Mouse (Mus musculus) forebrain, embryonic 12.5 days (tissue): ENCODE data around the gene Cdk14. TPM values are rescaled to one million over a fixed set of nuclear protein-coding genes. Genes with fewer than 3 reads are reported as not detected.
A peak's percentile ranks its signal among the peaks of the same experiment; 100 is the strongest.

Experiments used
- ATAC-seq: fragments of 200-750 bp; cut with Nextera tagmentation; 2 replicates; pipeline ENCODE4 v1.8.0; 2017; ENCODE audit warnings: moderate TSS enrichment; ENCODE audit not compliant: low FRiP score
- H3K27ac ChIP-seq: fragments of 300-500 bp; sonication (generic); 2 replicates; pipeline ENCODE4 v1.5.1; 2016; ENCODE audit warnings: mild to moderate bottlenecking
- H3K27me3 ChIP-seq: fragments of 300-500 bp; sonication (generic); 2 replicates; pipeline ENCODE4 v1.6.1; 2016; ENCODE audit warnings: mild to moderate bottlenecking
- H3K36me3 ChIP-seq: fragments of 300-500 bp; sonication (generic); replicated peaks from 2 replicates; pipeline ENCODE4 v1.6.1; 2016; ENCODE audit warnings: mild to moderate bottlenecking
- H3K4me1 ChIP-seq: fragments of 300-500 bp; sonication (generic); 2 replicates; pipeline ENCODE4 v1.6.1; 2016
- H3K4me2 ChIP-seq: fragments of 300-500 bp; sonication (generic); 2 replicates; pipeline ENCODE4 v1.6.1; 2016; ENCODE audit warnings: mild to moderate bottlenecking, moderate library complexity
- H3K4me3 ChIP-seq: fragments of 300-500 bp; sonication (generic); replicated peaks from 2 replicates; pipeline ENCODE4 v1.5.1; 2016; ENCODE audit warnings: mild to moderate bottlenecking
- H3K9ac ChIP-seq: fragments of 300-500 bp; sonication (generic); 2 replicates; pipeline ENCODE4 v1.6.1; 2016; ENCODE audit warnings: mild to moderate bottlenecking
- H3K9me3 ChIP-seq: fragments of 300-500 bp; sonication (generic); 2 replicates; pipeline ENCODE4 v1.6.1; 2016
- WGBS: fragments of 180-500 bp; shearing (Covaris S2); methylation state at CpG from one replicate; pipeline ENCODE4 v1.1.7; 2016; 5-methylcytosine and 5-hydroxymethylcytosine counted together
- polyA plus RNA-seq: library from polyadenylated mRNA; unstranded; fragments of >200 nt; fragmentation: Nextera tagmentation; extraction: Ambion mirVana; gene quantifications from 2 replicates; pipeline ENCODE4 v1.2.1, GENCODE M21; 2016

Cdk14 gene
- polyA plus RNA-seq, result 28.2 and 33.0 TPM in 2 replicates

DNA sequence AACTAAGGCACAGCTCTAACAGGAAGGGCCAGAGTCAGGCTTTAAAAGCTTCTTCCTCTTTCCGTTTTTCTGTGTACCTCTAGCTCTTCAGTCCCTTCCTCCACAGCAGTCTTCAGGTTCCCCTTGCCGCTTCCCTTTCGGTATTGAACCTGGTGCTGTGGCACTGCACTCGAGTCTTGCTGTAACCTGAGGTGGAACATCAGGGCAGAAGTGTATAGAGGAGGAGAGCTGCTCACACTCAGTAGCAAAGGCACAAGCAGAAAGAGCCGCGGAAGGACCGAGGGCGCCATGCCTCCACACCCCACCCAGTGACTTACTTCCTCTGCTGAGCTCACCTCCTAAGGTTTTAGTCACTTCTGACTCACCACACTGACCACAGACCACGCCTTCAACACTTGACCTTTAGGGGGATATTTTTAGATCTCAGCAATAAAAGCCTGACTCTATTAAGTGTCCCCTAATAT, at the start of gene Cdk14:
Gene Cdk14 (minus strand): TSS at position 321 of the 464 bp plus-strand sequence.
- no peak within 1 kb of the TSS for H3K4me3 ChIP-seq
- H3K9me3 ChIP-seq, result no peaks in the 10 kb centered on the region
- H3K27ac ChIP-seq, result no peak within 1 kb of the TSS
- 87% methylated on average over 9 of the region's 9 CpGs for WGBS
- no peak within 1 kb of the TSS for H3K9ac ChIP-seq
- H3K4me1 ChIP-seq, result no peaks in the 10 kb centered on the region
- H3K27me3 ChIP-seq, result no peaks in the 10 kb centered on the region
- no peak within 1 kb of the TSS for H3K4me2 ChIP-seq
- no peaks in the 10 kb centered on the region for H3K36me3 ChIP-seq
- ATAC-seq, result no peak

DNA sequence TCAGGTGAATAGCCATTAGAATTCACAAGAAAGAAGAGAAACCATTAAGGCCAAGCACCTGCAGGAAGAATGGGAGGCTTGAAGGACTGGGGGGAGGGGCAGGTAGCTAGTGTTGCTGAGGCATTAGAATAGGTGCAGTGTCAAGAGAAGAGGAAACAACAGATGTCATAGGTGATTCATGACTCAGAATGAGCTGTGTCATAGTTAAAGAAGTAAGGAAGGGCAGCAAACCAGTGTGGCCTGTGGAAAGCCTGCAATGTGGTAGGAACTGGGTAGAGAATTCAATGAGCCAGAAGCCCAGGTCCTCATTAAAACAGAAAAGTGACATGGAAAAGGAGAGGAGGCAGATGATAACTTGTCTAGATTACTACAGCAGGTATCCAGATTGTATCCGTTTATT, 45.1 kb upstream of the Cdk14 start:
- H3K36me3 ChIP-seq, result no peaks in the 10 kb centered on the region
- no peak overlapping the region for H3K9ac ChIP-seq
- no peak overlapping the region for H3K4me2 ChIP-seq
- H3K27ac ChIP-seq, result no peak overlapping the region
- H3K9me3 ChIP-seq, result no peaks in the 10 kb centered on the region
- WGBS, result 74% methylated on average over 1 of the region's 1 CpGs
- ATAC-seq, result no peak
- no peaks in the 10 kb centered on the region for H3K4me1 ChIP-seq
- H3K4me3 ChIP-seq, result no peak overlapping the region
- no peaks in the 10 kb centered on the region for H3K27me3 ChIP-seq

DNA sequence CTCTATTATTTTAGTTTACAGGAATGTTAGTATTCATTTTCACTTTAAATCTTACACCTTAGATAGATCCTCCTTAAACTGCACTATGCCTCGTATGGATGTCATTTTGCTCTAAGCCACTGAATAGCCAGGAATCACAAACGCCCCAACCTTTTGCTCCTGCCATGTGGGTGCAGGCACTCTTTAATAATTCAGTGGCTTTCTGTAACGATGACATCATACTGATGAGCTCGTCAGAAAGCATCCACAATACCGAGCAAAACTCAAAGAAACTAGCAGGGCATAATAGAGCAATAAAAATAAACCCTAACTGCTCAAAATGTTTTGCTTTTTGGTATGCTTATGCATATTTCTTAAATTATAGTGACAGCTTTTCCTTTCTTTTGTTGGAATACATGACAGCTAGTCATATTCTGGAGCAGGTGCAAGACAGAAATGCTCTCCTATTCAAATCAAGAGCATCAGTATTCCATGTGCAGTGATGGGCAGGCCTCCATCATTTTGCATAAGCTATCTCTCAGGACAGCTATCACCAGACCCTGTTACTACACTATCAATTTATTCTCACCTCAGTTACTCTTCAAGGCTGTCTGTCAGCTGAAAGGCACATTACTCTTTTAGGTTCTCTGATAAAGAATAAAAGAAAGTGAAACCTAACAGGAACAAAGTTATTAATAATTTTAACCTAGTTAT, 11.8 kb upstream of the Cdk14 start:
- Histone ChIP-seq H3K4me1 (no peaks in the 10 kb centered on the region), H3K4me2 (no peak overlapping the region), H3K27me3 (no peaks in the 10 kb centered on the region), H3K9ac (no peak overlapping the region), H3K36me3 (no peaks in the 10 kb centered on the region), H3K27ac (no peak overlapping the region), H3K9me3 (no peaks in the 10 kb centered on the region), H3K4me3 (no peak overlapping the region)
- WGBS, result 44% methylated on average over 5 of the region's 5 CpGs
- peak; percentile 67; the same call in 1 of the 2 replicates for ATAC-seq

DNA sequence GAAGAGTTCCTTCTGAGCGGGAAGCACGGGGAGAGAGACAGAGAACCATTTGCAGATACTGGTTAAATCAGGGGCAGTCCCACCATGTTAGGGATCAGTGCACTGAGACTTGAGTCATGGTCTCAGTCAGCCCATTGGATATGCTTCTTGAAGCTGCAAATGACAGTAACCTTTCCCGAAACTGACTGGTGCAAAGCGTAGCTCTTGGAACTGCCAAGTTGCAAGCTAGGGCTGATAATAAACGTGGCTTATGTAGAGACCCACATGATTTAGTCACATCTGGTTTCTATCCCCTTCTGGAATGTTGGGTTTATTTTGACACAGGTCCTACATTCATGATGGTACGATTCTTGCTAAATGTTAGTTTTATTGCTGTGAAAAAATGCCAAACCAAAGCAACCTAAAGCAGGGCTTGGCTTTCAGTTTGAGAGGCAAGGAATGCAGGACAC, 3.6 kb upstream of the Cdk14 start:
- no peak overlapping the region for H3K4me2 ChIP-seq
- 87% methylated on average over 6 of the region's 6 CpGs for WGBS
- H3K9ac ChIP-seq, result no peak overlapping the region
- no peak overlapping the region for H3K27ac ChIP-seq
- H3K4me3 ChIP-seq, result no peak overlapping the region
- H3K9me3 ChIP-seq, result no peaks in the 10 kb centered on the region
- ATAC-seq, result no peak
- no peaks in the 10 kb centered on the region for H3K27me3 ChIP-seq
- H3K4me1 ChIP-seq, result no peaks in the 10 kb centered on the region
- no peaks in the 10 kb centered on the region for H3K36me3 ChIP-seq

DNA sequence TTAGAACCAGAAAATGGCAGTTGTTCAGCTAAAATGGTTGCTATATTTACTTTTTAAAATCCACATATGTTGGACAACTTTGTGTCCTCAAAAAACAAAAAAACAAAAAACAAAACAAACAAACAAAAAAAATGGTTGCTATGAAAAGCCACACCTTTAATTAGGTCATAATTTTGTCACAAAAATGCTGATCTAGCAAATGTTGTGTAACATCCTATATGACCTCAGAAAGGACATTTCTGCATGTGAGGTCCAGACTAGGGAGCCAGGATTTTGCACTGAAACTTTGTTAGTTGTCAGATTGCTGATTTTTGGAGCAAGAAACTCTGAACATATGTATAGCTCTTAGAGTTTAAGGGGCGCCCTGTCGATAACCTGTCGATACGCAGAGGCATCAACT, 3.0 kb upstream of the Cdk14 start:
- ATAC-seq, result no peak
- Histone ChIP-seq H3K36me3 (no peaks in the 10 kb centered on the region), H3K4me3 (no peak overlapping the region), H3K9me3 (no peaks in the 10 kb centered on the region), H3K27ac (no peak overlapping the region), H3K4me2 (no peak overlapping the region), H3K27me3 (no peaks in the 10 kb centered on the region), H3K9ac (no peak overlapping the region), H3K4me1 (no peaks in the 10 kb centered on the region)
- 95% methylated on average over 4 of the region's 4 CpGs for WGBS

DNA sequence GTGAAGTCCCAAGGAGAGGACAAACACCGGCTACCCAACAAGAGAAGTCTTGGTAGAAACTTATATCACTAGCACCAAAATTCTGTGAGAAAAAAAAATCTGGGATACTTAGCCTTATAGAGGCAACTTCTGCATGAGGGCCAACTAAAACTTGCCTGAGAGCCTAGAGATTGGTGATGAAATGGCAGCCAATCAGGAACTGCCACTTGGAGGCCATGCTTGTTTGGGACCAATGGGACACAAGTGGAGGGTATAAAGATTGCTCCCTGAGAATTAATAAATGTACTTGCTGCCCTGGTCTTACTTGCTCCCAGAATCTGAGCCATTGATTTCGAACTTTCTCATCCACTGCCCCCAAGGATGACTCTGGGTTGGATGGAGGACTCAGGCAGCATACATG, 1.3 kb upstream of the Cdk14 start:
- H3K27me3 ChIP-seq, result no peaks in the 10 kb centered on the region
- no peaks in the 10 kb centered on the region for H3K4me1 ChIP-seq
- no peak overlapping the region for H3K9ac ChIP-seq
- H3K4me2 ChIP-seq, result no peak overlapping the region
- no peak overlapping the region for H3K27ac ChIP-seq
- 93% methylated on average over 2 of the region's 2 CpGs for WGBS
- no peaks in the 10 kb centered on the region for H3K36me3 ChIP-seq
- no peaks in the 10 kb centered on the region for H3K9me3 ChIP-seq
- no peak for ATAC-seq
- no peak overlapping the region for H3K4me3 ChIP-seq

DNA sequence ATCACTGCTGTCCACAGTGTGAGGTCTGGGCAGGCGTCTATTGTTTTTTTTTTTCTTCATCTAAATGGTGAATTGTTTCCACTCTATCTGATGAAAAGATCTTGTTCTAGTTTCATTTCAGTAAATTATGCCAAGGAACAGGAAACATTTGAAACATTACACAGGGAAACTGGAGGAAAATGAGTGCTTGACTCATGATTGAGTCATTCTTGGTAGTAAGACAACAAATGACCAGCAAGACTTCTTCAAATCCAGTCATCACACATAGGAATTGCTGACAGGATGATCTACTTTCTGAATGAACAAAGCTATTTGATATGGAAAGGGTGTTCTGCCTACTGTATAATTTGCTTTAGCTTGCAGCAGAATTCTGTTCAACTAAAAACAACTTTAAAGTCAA, 859 bp downstream of the Cdk14 start:
- no peak overlapping the region for H3K9ac ChIP-seq
- H3K27ac ChIP-seq, result no peak overlapping the region
- no peaks in the 10 kb centered on the region for H3K4me1 ChIP-seq
- no peaks in the 10 kb centered on the region for H3K27me3 ChIP-seq
- no peaks in the 10 kb centered on the region for H3K36me3 ChIP-seq
- H3K4me3 ChIP-seq, result no peak overlapping the region
- H3K9me3 ChIP-seq, result no peaks in the 10 kb centered on the region
- ATAC-seq, result no peak
- no peak overlapping the region for H3K4me2 ChIP-seq
- 86% methylated on average over 1 of the region's 1 CpGs for WGBS

DNA sequence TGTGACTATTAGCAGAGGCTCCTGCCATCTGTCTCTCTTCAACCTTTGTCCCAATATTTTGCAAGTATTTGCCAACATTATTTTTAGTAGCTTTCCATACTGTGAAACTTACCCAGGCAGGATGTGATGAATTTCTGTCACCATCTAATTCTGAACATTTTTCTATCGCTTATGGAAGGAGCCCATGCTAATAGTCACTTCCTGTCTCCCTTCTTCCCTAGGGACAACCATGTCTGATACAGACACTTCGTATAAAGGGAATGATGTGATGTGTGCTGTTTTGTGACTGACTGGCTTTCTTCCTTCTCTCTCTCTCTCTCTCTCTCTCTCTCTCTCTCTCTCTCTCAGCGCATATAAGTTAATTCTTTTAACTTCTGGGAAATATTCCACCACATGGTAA, 5.3 kb downstream of the Cdk14 start:
- H3K4me2 ChIP-seq, result no peak overlapping the region
- H3K27me3 ChIP-seq, result no peaks in the 10 kb centered on the region
- H3K9me3 ChIP-seq, result no peaks in the 10 kb centered on the region
- no peaks in the 10 kb centered on the region for H3K4me1 ChIP-seq
- H3K27ac ChIP-seq, result no peak overlapping the region
- ATAC-seq, result no peak
- 89% methylated on average over 3 of the region's 3 CpGs for WGBS
- no peak overlapping the region for H3K9ac ChIP-seq
- H3K4me3 ChIP-seq, result no peak overlapping the region
- no peaks in the 10 kb centered on the region for H3K36me3 ChIP-seq

DNA sequence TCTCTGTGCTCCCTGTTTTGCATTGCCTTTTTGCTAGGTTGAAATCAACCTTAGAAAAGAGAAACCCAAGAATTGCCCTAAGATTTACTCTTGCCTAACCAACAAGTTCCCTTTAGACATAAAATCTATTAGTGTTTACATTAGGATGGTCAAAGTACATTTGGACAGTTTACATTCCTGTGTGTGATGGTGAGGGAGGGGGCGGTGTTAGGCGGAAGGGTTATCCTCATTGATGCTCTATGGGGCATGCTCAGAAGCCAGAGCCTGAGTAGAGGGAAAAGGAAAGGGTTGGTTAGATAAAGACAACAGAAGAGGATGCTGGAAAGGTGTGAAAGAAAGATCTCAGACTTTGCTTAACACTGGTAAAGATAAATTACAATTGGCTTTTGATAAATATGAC, 8.2 kb downstream of the Cdk14 start:
- no peak for ATAC-seq
- Histone ChIP-seq H3K36me3 (no peaks in the 10 kb centered on the region), H3K9me3 (no peaks in the 10 kb centered on the region)

DNA sequence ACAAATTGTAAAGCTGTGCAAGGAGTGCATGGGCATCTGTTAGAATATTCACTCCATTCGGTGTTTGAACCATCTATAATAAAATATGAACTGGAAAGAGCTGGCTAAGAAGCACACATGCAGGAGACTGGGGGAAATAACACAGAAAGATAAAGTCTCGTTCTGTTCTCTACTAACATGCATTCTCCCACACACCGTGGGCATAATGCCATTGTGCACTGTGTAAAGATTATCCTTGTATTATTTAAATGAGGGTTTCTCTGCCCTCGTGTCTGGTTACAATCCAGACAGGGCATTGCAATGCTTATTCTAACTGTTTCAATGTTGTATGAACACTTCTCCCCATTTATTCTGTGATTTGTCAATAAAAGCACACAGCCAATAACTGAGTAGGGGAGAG, 18.1 kb downstream of the Cdk14 start:
- Histone ChIP-seq H3K27me3 (no peaks in the 10 kb centered on the region), H3K4me2 (no peak overlapping the region), H3K4me1 (peaks cover 4% of the 10 kb centered on the region; the same call in 1 of the 2 replicates), H3K4me3 (no peak overlapping the region), H3K9me3 (no peaks in the 10 kb centered on the region), H3K36me3 (no peaks in the 10 kb centered on the region), H3K9ac (no peak overlapping the region), H3K27ac (no peak overlapping the region)
- no peak for ATAC-seq
- WGBS, result 52% methylated on average over 4 of the region's 4 CpGs

More for the DNA sequence above, 8.2 kb downstream of the Cdk14 start:
- Histone ChIP-seq H3K4me1 (no peaks in the 10 kb centered on the region), H3K27me3 (no peaks in the 10 kb centered on the region), H3K9ac (no peak overlapping the region), H3K27ac (no peak overlapping the region), H3K4me2 (no peak overlapping the region), H3K4me3 (no peak overlapping the region)
- 100% methylated on average over 2 of the region's 2 CpGs for WGBS

DNA sequence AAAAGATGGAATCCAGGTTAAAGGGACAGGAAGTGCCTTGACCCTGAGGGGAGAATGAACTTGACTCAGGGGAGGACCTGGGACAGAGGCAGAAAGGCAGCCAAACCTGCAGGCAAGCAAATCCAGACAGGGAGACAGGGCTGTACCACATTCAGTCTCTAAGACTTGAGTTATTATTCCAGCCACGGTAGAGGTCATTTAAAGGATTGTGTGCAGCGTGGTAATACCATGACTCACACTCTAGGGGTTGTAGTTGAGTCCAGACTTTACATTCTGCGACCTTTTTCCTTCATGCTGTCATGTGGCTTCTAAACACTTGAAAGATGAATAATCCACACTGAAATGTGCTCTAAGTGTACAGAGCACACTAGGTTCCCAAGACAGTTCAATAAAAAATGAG, 27.3 kb downstream of the Cdk14 start:
- Histone ChIP-seq H3K9me3 (no peaks in the 10 kb centered on the region), H3K4me2 (no peak overlapping the region), H3K27ac (no peak overlapping the region), H3K4me1 (no peaks in the 10 kb centered on the region), H3K4me3 (no peak overlapping the region), H3K27me3 (no peaks in the 10 kb centered on the region), H3K36me3 (no peaks in the 10 kb centered on the region), H3K9ac (no peak overlapping the region)
- ATAC-seq, result no peak
- WGBS, result 62% methylated on average over 3 of the region's 3 CpGs

DNA sequence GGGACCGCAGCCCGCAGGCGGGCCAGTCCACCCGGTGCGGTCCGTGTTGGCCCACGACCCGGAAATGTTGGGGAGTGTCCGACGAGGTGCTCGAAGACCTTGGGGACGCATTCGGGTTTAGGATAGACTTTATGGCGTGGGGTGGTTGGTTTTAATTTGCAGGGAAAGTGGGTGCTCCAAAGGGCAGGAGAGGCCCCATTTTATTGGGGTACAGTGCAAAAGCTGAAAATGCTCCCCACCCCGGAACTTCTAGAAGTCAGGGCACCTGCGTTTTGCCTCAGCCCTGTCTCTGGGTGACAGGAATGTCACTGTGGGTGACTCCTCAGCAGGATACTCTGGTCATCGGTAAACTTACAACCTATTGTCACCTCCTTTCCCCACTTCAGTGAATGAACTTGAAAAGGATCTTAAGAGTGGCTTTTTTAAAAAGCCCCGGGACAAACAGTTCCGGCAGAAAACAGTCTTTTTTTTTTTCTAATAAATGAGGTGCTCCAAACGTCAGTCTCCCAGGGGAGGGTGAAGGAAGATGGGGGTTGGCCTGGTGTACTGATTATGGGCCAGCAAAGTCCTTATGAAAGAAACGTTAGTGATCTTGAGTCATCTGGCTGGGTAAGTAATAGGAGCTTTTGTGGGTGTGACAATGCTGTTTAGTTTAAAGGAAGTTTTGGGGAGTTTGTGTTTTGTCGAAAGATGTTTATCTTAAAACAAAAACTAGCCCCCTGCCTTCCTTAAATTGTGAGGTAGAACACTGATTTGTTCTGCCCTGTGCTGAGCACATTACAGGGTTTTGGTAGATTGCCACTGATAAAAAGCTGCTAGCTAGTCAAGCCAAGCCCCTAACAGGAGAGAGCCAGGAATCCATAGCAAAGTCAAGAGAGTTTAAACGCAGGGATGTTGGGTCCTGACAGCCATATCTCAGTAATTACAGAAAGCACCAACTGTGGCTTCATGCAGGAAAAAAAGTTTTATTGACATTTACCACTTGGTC, 39.1 kb downstream of the Cdk14 start:
- peak overlapping the region; percentile 93 for H3K9ac ChIP-seq
- no peak for ATAC-seq
- no peak overlapping the region; the same call in 1 of the 2 replicates for H3K27ac ChIP-seq
- peak overlapping the region; percentile 71 for H3K4me2 ChIP-seq
- peak overlapping the region; percentile 76 for H3K4me3 ChIP-seq
- H3K27me3 ChIP-seq, result 0 out of 2 replicates have a peak, but pooled peaks cover 2% of the 10 kb centered on the region
- WGBS, result 3% methylated on average over 23 of the region's 23 CpGs
- no peaks in the 10 kb centered on the region for H3K9me3 ChIP-seq
- H3K36me3 ChIP-seq, result no peaks in the 10 kb centered on the region
- peaks cover 17% of the 10 kb centered on the region for H3K4me1 ChIP-seq
